Mouse (Mus musculus) stomach, adult 2 months (tissue): ENCODE measurements around the gene Gon4l. TPM values are rescaled to one million over a fixed set of nuclear protein-coding genes. Genes with fewer than 3 reads are reported as not detected.

ENCODE experiments used
- polyA plus RNA-seq: library from polyadenylated mRNA; depleted of rRNA; stranded (reverse); fragments of >200 nt; gene quantifications from 2 replicates; pipeline ENCODE4 v1.2.3, GENCODE M21; 2012; rRNA removed

Gon4l gene
- 4.5 and 5.0 TPM in 2 replicates for polyA plus RNA-seq

GRCm38 (mm10) chr3:88834951-88835491 is at the start of gene Gon4l:
TSS of gene Gon4l (plus strand) at chr3:88835231.

GRCm38 (mm10) chr3:88913511-88914383 is 78.7 kb downstream of the Gon4l start, which contains the start of gene Msto1:
TSS of gene Msto1 (minus strand) at chr3:88913999.

GRCm38 (mm10) chr3:88950576-88951326 is 115.7 kb downstream of the Gon4l start, which contains the start of the genes Ash1l and Dap3:
TSS of gene Ash1l (plus strand) at chr3:88950622.
TSS of gene Dap3 (minus strand) at chr3:88951181.

Other genes with a start within 250 kb of the Gon4l start
- gene Arhgef2, start 229.3 kb upstream of the Gon4l start, polyA plus RNA-seq: 29.7 and 42.2 TPM in 2 replicates
- 0.11 TPM in 1 of 2 replicates, not detected in the other for gene Rxfp4, start 182.1 kb upstream of the Gon4l start, polyA plus RNA-seq
- gene Khdc4, start 149.4 kb upstream of the Gon4l start, polyA plus RNA-seq: 30.1 and 31.0 TPM in 2 replicates
- 22.9 and 28.9 TPM in 2 replicates for gene Rit1, start 118.4 kb upstream of the Gon4l start, polyA plus RNA-seq
- gene Syt11, start 60.1 kb upstream of the Gon4l start, polyA plus RNA-seq: 2.0 and 2.1 TPM in 2 replicates
- 15.6 and 19.0 TPM in 2 replicates for gene Msto1, start 78.8 kb downstream of the Gon4l start, polyA plus RNA-seq
- gene Ash1l, start 115.4 kb downstream of the Gon4l start, polyA plus RNA-seq: 0.99 and 1.7 TPM in 2 replicates
- 8.3 and 12.4 TPM in 2 replicates for gene Dap3, start 116.0 kb downstream of the Gon4l start, polyA plus RNA-seq